Mouse (Mus musculus): ENCODE results near the gene Gm21903.
"Not testable (repeated sequence)": the region's sequence is repeated elsewhere in the genome, so short reads cannot be mapped to it uniquely, and the experiment has no call there.

DNA sequence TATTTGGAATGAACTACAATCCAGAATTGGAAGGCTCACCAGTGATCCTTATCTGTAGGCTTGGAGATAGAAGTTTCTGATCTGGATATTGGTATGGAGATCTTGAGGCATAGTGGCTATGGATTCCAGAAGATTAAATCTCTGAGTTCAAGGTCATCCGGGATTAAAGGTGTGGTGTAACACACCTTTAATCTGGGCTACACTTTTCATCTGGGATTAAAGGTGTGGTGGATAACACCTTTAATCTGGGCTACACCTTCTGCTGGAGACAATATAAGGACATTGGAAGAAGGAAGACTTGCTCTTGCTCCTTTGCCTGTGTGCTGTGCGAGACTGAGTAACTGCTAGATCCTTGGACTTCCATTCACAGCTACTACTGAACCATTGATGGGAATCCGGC lies 6.7 kb downstream of the Gm21903 start, which contains the start of gene Esp24:
- TF ChIP-seq CTCF, EP300 (IDR thresholded peaks at IDR 0.05; ENCODE audit: low read depth): not testable (repeated sequence)

Data from liver, embryonic 14.5 days (tissue).